Mouse (Mus musculus): ENCODE measurements around the gene Slc50a1.
A peak's percentile ranks its signal among the peaks of the same experiment; 100 is the strongest.

Slc50a1 gene

GRCm38 (mm10) chr3:89295685-89296230 is 25.4 kb upstream of the Slc50a1 start:
- no peak for DNase-seq (ENCODE audit: low spot score in 2 of 2)

GRCm38 (mm10) chr3:89294195-89294594 is 23.8 kb upstream of the Slc50a1 start:
- no peak for DNase-seq (ENCODE audit: low spot score in 2 of 2)

GRCm38 (mm10) chr3:89293247-89293918 is 23.0 kb upstream of the Slc50a1 start:
- no peak for DNase-seq (ENCODE audit: low spot score in 2 of 2)

GRCm38 (mm10) chr3:89292303-89292702 is 21.9 kb upstream of the Slc50a1 start:
- DNase-seq (ENCODE audit: low spot score in 2 of 2) = no peak

- DNase-seq (ENCODE audit: low spot score in 2 of 2) = no peak
Measured at GRCm38 (mm10) chr3:89291874-89292273, 21.5 kb upstream of the Slc50a1 start.

GRCm38 (mm10) chr3:89288503-89288928 is 18.1 kb upstream of the Slc50a1 start:
- DNase-seq (ENCODE audit: low spot score in 2 of 2) = no peak

- DNase-seq (ENCODE audit: low spot score in 2 of 2) = no peak
Measured at GRCm38 (mm10) chr3:89287286-89287685, 16.9 kb upstream of the Slc50a1 start.

- DNase-seq (ENCODE audit: low spot score in 2 of 2) = no peak
Measured at GRCm38 (mm10) chr3:89285526-89285925, 15.2 kb upstream of the Slc50a1 start.

- DNase-seq (ENCODE audit: low spot score in 2 of 2) = no peak
Measured at GRCm38 (mm10) chr3:89284261-89284660, 13.9 kb upstream of the Slc50a1 start.

GRCm38 (mm10) chr3:89282291-89282643 is 11.9 kb upstream of the Slc50a1 start:
- no peak for DNase-seq (ENCODE audit: low spot score in 2 of 2)

- DNase-seq (ENCODE audit: low spot score in 2 of 2) = peak in 1 of 2 experiments; percentile 84
Measured at GRCm38 (mm10) chr3:89281579-89282290, 11.4 kb upstream of the Slc50a1 start.

GRCm38 (mm10) chr3:89280606-89281511 is 10.5 kb upstream of the Slc50a1 start, which contains the start of gene Efna1:
TSS of gene Efna1 (minus strand) at chr3:89281142.
- DNase-seq (ENCODE audit: low spot score in 2 of 2) = no peak

- DNase-seq (ENCODE audit: low spot score in 2 of 2) = peak in 1 of 2 experiments; percentile 47
Measured at GRCm38 (mm10) chr3:89280050-89280605, 9.8 kb upstream of the Slc50a1 start.

GRCm38 (mm10) chr3:89279153-89279890 is 9.0 kb upstream of the Slc50a1 start:
- peak in 1 of 2 experiments; percentile 84 for DNase-seq (ENCODE audit: low spot score in 2 of 2)

GRCm38 (mm10) chr3:89278643-89279042 is 8.3 kb upstream of the Slc50a1 start:
- no peak for DNase-seq (ENCODE audit: low spot score in 2 of 2)

- DNase-seq (ENCODE audit: low spot score in 2 of 2) = no peak
Measured at GRCm38 (mm10) chr3:89278107-89278506, 7.7 kb upstream of the Slc50a1 start.

GRCm38 (mm10) chr3:89277281-89278021 is 7.1 kb upstream of the Slc50a1 start:
- DNase-seq (ENCODE audit: low spot score in 2 of 2) = peak in 1 of 2 experiments; percentile 50

GRCm38 (mm10) chr3:89276061-89276460 is 5.7 kb upstream of the Slc50a1 start:
- no peak for DNase-seq (ENCODE audit: low spot score in 2 of 2)

GRCm38 (mm10) chr3:89271760-89272159 is 1.4 kb upstream of the Slc50a1 start:
- DNase-seq (ENCODE audit: low spot score in 2 of 2) = no peak

- peak in 1 of 2 experiments; percentile 80 for DNase-seq (ENCODE audit: low spot score in 2 of 2)
Measured at GRCm38 (mm10) chr3:89270891-89271290, 521 bp upstream of the Slc50a1 start.

Data from left cerebral cortex, adult 9 months (tissue).